Mouse (Mus musculus) ES-Bruce4 (cell line): ENCODE measurements around the gene Spata17. TPM values are rescaled to one million over a fixed set of nuclear protein-coding genes. Genes with fewer than 3 reads are reported as not detected.

Source experiments
- H3K27ac ChIP-seq: 2 replicates; pipeline ENCODE4 v1.5.1; 2012; ENCODE audit warnings: low read length, inconsistent platforms; ENCODE audit not compliant: insufficient read depth
- H3K27me3 ChIP-seq: 2 replicates; pipeline ENCODE4 v1.6.1; 2012; ENCODE audit warnings: mild to moderate bottlenecking, low read length, inconsistent platforms; ENCODE audit not compliant: control insufficient read depth, poor library complexity, insufficient read depth, severe bottlenecking
- H3K36me3 ChIP-seq: 2 replicates; pipeline ENCODE4 v1.6.1; 2012; ENCODE audit warnings: inconsistent platforms, mild to moderate bottlenecking, low read length, moderate library complexity; ENCODE audit not compliant: control insufficient read depth, poor library complexity, insufficient read depth, severe bottlenecking
- H3K4me1 ChIP-seq: one replicate; pipeline ENCODE4 v1.8.1; 2011; ENCODE audit warnings: low read length; ENCODE audit not compliant: control insufficient read depth, insufficient read depth
- H3K4me3 ChIP-seq: 2 replicates; pipeline ENCODE4 v1.5.1; 2011; ENCODE audit warnings: low read depth, mild to moderate bottlenecking, low read length
- H3K9ac ChIP-seq: 2 replicates; pipeline ENCODE4 v1.6.1; 2012; ENCODE audit warnings: low read depth, mild to moderate bottlenecking, inconsistent platforms; ENCODE audit not compliant: poor library complexity, severe bottlenecking
- H3K9me3 ChIP-seq: replicated peaks from 2 replicates; pipeline ENCODE4 v1.6.1; 2012; ENCODE audit warnings: mild to moderate bottlenecking, low read length, inconsistent platforms; ENCODE audit not compliant: control insufficient read depth, poor library complexity, insufficient read depth, severe bottlenecking
- CTCF ChIP-seq: IDR thresholded peaks from one replicate; pipeline ENCODE4 v1.8.1; 2011; ENCODE audit warnings: low read depth, low read length
- EP300 ChIP-seq: IDR thresholded peaks from 2 replicates; pipeline ENCODE4 v1.6.1; 2011; ENCODE audit warnings: low read depth, low read length; ENCODE audit not compliant: insufficient read depth
- POLR2A ChIP-seq: IDR thresholded peaks from one replicate; pipeline ENCODE4 v1.8.1; 2011; ENCODE audit warnings: low read length; ENCODE audit not compliant: insufficient read depth
- polyA plus RNA-seq: library from polyadenylated mRNA; stranded (reverse); fragments of >200 nt; gene quantifications from 2 replicates; pipeline ENCODE4 v1.2.4, GENCODE M21; 2011; ENCODE audit warnings: low read depth; ENCODE audit not compliant: missing spikeins, insufficient read depth, insufficient read length

Spata17 gene
- polyA plus RNA-seq, 1 experiment: not detected

GRCm38 (mm10) chr1:187059874-187060273 lies 155.4 kb downstream of the Spata17 start:
- no peaks in the 10 kb centered on the region for H3K4me1 ChIP-seq
- no peaks in the 10 kb centered on the region for H3K27me3 ChIP-seq
- no peak overlapping the region for H3K9ac ChIP-seq
- no peaks in the 10 kb centered on the region for H3K36me3 ChIP-seq
- no peak overlapping the region for H3K4me3 ChIP-seq
- no peak overlapping the region for H3K27ac ChIP-seq
- no peaks in the 10 kb centered on the region for H3K9me3 ChIP-seq
- TF ChIP-seq CTCF (no peak), POLR2A (no peak), EP300 (no peak)

- Histone ChIP-seq H3K4me3 (no peak overlapping the region), H3K27ac (no peak overlapping the region), H3K9me3 (no peaks in the 10 kb centered on the region), H3K27me3 (no peaks in the 10 kb centered on the region), H3K36me3 (no peaks in the 10 kb centered on the region), H3K4me1 (peaks cover 1% of the 10 kb centered on the region), H3K9ac (no peak overlapping the region)
- no peak for TF ChIP-seq EP300
- no peak for TF ChIP-seq CTCF
- TF ChIP-seq POLR2A: no peak
Measured at GRCm38 (mm10) chr1:187054333-187054732, 160.9 kb downstream of the Spata17 start.

GRCm38 (mm10) chr1:187053862-187054261 lies 161.4 kb downstream of the Spata17 start:
- Histone ChIP-seq H3K4me1 (peaks cover 1% of the 10 kb centered on the region), H3K9ac (no peak overlapping the region), H3K27me3 (no peaks in the 10 kb centered on the region), H3K9me3 (no peaks in the 10 kb centered on the region), H3K27ac (no peak overlapping the region), H3K4me3 (no peak overlapping the region), H3K36me3 (no peaks in the 10 kb centered on the region)
- TF ChIP-seq EP300: no peak
- TF ChIP-seq POLR2A: no peak
- TF ChIP-seq CTCF: no peak

GRCm38 (mm10) chr1:187052532-187052931 lies 162.7 kb downstream of the Spata17 start:
- no peak overlapping the region for H3K4me3 ChIP-seq
- H3K36me3 ChIP-seq: no peaks in the 10 kb centered on the region
- peaks cover 1% of the 10 kb centered on the region for H3K4me1 ChIP-seq
- TF ChIP-seq CTCF (no peak), POLR2A (no peak), EP300 (no peak)
- H3K27ac ChIP-seq: no peak overlapping the region
- H3K27me3 ChIP-seq: no peaks in the 10 kb centered on the region
- H3K9me3 ChIP-seq: no peaks in the 10 kb centered on the region
- H3K9ac ChIP-seq: no peak overlapping the region

GRCm38 (mm10) chr1:187051296-187051695 lies 164.0 kb downstream of the Spata17 start:
- Histone ChIP-seq H3K9ac (no peak overlapping the region), H3K27me3 (no peaks in the 10 kb centered on the region), H3K4me3 (no peak overlapping the region), H3K36me3 (no peaks in the 10 kb centered on the region), H3K4me1 (peaks cover 1% of the 10 kb centered on the region), H3K9me3 (no peaks in the 10 kb centered on the region), H3K27ac (no peak overlapping the region)
- TF ChIP-seq CTCF (no peak), POLR2A (no peak), EP300 (no peak)

- TF ChIP-seq EP300: no peak
- H3K4me1 ChIP-seq: peaks cover 1% of the 10 kb centered on the region
- H3K9ac ChIP-seq: no peak overlapping the region
- H3K4me3 ChIP-seq: no peak overlapping the region
- no peaks in the 10 kb centered on the region for H3K9me3 ChIP-seq
- no peaks in the 10 kb centered on the region for H3K36me3 ChIP-seq
- H3K27me3 ChIP-seq: no peaks in the 10 kb centered on the region
- H3K27ac ChIP-seq: no peak overlapping the region
Measured at GRCm38 (mm10) chr1:187048681-187049288, 166.5 kb downstream of the Spata17 start.
